Mouse (Mus musculus): ENCODE measurements around the gene Mapkapk5.

Gene Mapkapk5

GRCm38 (mm10) chr5:121500719-121501118, 45.0 kb downstream of the Mapkapk5 start:
- DNase-seq (ENCODE audit: low spot score): no peak

GRCm38 (mm10) chr5:121493305-121493704, 52.4 kb downstream of the Mapkapk5 start:
- no peak for DNase-seq (ENCODE audit: low spot score)

- DNase-seq (ENCODE audit: low spot score): no peak
Observed at GRCm38 (mm10) chr5:121484801-121485200, 60.9 kb downstream of the Mapkapk5 start.

DNA sequence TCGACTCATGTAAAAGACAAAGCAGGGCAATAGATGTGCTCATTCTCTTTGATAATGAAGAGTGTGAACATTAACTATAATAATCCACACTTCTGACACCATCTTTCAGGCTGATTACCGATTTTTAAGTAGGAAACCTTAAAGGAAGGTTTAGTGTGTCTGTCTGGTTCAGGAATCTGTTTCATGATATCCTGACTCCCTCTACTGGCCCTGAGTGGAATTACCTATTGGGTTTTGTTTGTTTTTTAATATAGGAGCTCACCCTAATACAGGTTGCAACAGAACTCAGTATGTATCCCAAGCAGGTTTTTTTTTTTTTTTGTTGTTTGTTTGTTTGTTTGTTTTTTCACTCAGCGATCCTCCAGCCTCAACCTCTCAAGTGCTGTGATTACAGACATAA, 68.0 kb downstream of the Mapkapk5 start:
- DNase-seq (ENCODE audit: low spot score): peak; percentile 69

- no peak for DNase-seq (ENCODE audit: low spot score)
Observed at GRCm38 (mm10) chr5:121476040-121476439, 69.7 kb downstream of the Mapkapk5 start.
